Mouse (Mus musculus): ENCODE data around the gene Dcun1d1.

- TF ChIP-seq CTCF (IDR thresholded peaks at IDR 0.05; ENCODE audit: low read depth) (no peak), EP300 (optimal IDR thresholded peaks at IDR 0.05) (no peak)
These were observed 38.1 kb downstream of the Dcun1d1 start for GRCm38 (mm10) chr3:35899109-35899508.

Measured in stomach, postnatal 0 days (tissue).